Mouse (Mus musculus): ENCODE results near the gene Tor4a. TPM values are rescaled to one million over a fixed set of nuclear protein-coding genes. Genes with fewer than 3 reads are reported as not detected.

The Tor4a gene
- polyA plus RNA-seq (2015; fragmentation: Nextera tagmentation; extraction: Ambion mirVana), result 5.4 and 6.0 TPM in 2 replicates

DNA sequence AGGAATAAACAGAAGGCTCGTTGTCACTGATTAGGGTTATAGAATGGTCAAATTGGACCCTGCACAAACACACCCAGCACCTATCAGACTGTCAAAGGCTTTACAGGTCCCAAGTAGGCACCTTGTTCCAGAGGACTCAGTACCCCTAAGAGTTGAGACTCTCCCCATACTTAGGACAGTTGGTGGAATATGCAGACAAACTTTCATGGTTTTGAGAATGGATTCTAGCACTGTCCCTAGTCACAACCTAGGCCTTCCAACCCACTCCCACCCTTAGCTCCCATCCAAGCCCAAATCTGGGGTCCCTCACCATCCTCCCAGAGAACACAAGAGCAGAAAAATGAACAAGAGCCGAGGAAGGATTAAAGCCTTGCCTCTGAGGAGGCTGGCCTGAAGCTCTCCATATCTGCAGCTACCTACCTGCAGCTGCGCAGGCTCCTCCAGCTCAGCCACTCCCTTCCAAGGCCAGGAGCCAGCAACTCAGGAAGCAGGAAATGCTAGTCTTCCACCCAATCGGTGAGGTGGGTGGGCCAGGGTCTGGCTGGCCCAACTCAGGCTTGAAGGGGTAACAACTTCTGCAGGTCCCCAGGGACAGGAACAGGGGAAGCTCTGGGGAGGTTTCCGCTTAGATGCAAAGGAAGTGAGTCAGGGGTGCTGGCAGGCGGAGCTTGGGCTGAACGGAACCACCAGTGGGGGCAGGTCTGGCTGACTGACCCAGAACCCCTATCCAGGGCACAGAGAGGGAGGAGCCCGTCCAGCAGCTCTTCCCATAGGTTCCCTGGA lies at the start of gene Tor4a:
Gene Tor4a, minus strand, starts transcription at position 715 of the 783 bp plus-strand sequence.
- Histone ChIP-seq H3K4me1 (ENCODE audit: insufficient read depth) (peaks cover 36% of the 10 kb centered on the region), H3K36me3 (replicated peaks; ENCODE audit: insufficient read depth, low read length) (peaks cover 27% of the 10 kb centered on the region), H3K9ac (replicated peaks) (peak within 1 kb of the TSS; percentile 52), H3K9me3 (ENCODE audit: low read length) (no peaks in the 10 kb centered on the region), H3K27me3 (ENCODE audit: insufficient read depth, low read length) (no peaks in the 10 kb centered on the region), H3K4me3 (ENCODE audit: low read depth, low read length) (peak within 1 kb of the TSS; percentile 50), H3K27ac (ENCODE audit: low read depth) (peak within 1 kb of the TSS; percentile 93), H3K4me2 (ENCODE audit: low read depth, low read length) (peak within 1 kb of the TSS; percentile 83)
- WGBS (ENCODE audit: insufficient replicate concordance), result 7% methylated on average over 8 of the region's 8 CpGs
- TF ChIP-seq CTCF (IDR thresholded peaks at IDR 0.05; ENCODE audit: low read depth), result peak; percentile 21; the same call in 1 of the 2 replicates
- TF ChIP-seq EP300 (IDR thresholded peaks at IDR 0.05; ENCODE audit: low read depth), result no peak
- peak; percentile 77 for DNase-seq
- peak; percentile 66 for ATAC-seq

- ATAC-seq (no peak), DNase-seq (no peak)
- TF ChIP-seq EP300 (IDR thresholded peaks at IDR 0.05; ENCODE audit: low read depth) (no peak), CTCF (IDR thresholded peaks at IDR 0.05; ENCODE audit: low read depth) (no peak)
- Histone ChIP-seq H3K27me3 (ENCODE audit: insufficient read depth, low read length) (peaks cover 26% of the 10 kb centered on the region), H3K36me3 (replicated peaks; ENCODE audit: insufficient read depth, low read length) (peaks cover 19% of the 10 kb centered on the region), H3K4me1 (ENCODE audit: insufficient read depth) (peaks cover 23% of the 10 kb centered on the region), H3K4me3 (ENCODE audit: low read depth, low read length) (no peak overlapping the region), H3K4me2 (ENCODE audit: low read depth, low read length) (no peak overlapping the region), H3K9ac (replicated peaks) (no peak overlapping the region), H3K9me3 (ENCODE audit: low read length) (no peaks in the 10 kb centered on the region), H3K27ac (ENCODE audit: low read depth) (no peak overlapping the region)
- 88% methylated on average over 4 of the region's 4 CpGs for WGBS (ENCODE audit: insufficient replicate concordance)
Observed at GRCm38 (mm10) chr2:25244144-25244543, 47.5 kb upstream of the Tor4a start.

DNA sequence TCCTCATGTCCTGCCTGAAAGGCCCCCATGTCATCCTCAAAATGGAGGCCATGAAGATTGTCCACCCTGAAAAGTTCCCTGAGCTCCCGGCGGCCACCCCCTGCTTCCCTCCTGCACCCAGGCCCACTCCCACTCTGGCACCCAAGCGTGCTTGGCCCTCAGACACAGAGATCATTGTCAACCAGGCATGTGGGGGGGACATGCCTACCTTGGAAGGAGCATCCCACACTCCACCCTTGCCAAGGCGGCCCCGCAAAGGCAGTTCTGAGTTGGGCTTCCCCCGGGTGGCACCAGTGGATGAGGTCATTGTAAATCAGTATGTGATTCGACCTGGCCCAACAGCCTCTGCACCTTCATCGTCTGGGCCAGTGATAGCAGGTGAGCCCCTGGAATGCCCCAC lies 46.7 kb upstream of the Tor4a start:
- Histone ChIP-seq H3K27me3 (ENCODE audit: insufficient read depth, low read length) (peaks cover 26% of the 10 kb centered on the region), H3K9me3 (ENCODE audit: low read length) (no peaks in the 10 kb centered on the region), H3K4me3 (ENCODE audit: low read depth, low read length) (no peak overlapping the region), H3K9ac (replicated peaks) (no peak overlapping the region), H3K36me3 (replicated peaks; ENCODE audit: insufficient read depth, low read length) (peaks cover 12% of the 10 kb centered on the region; the same call in 1 of the 2 replicates), H3K4me1 (ENCODE audit: insufficient read depth) (peaks cover 23% of the 10 kb centered on the region), H3K27ac (ENCODE audit: low read depth) (no peak overlapping the region), H3K4me2 (ENCODE audit: low read depth, low read length) (no peak overlapping the region)
- 76% methylated on average over 8 of the region's 8 CpGs for WGBS (ENCODE audit: insufficient replicate concordance)
- TF ChIP-seq CTCF (IDR thresholded peaks at IDR 0.05; ENCODE audit: low read depth) (no peak), EP300 (IDR thresholded peaks at IDR 0.05; ENCODE audit: low read depth) (no peak)
- no peak for DNase-seq
- ATAC-seq, result no peak

- peaks cover 23% of the 10 kb centered on the region for H3K4me1 ChIP-seq (ENCODE audit: insufficient read depth)
- H3K4me3 ChIP-seq (ENCODE audit: low read depth, low read length), result peak within 1 kb of the TSS; percentile 47
- TF ChIP-seq CTCF (IDR thresholded peaks at IDR 0.05; ENCODE audit: low read depth), result no peak
- TF ChIP-seq EP300 (IDR thresholded peaks at IDR 0.05; ENCODE audit: low read depth), result no peak
- ATAC-seq (no peak), DNase-seq (no peak)
- no peaks in the 10 kb centered on the region for H3K9me3 ChIP-seq (ENCODE audit: low read length)
- no peak within 1 kb of the TSS for H3K27ac ChIP-seq (ENCODE audit: low read depth)
- no peak within 1 kb of the TSS; the same call in 1 of the 2 replicates for H3K9ac ChIP-seq (replicated peaks)
- H3K36me3 ChIP-seq (replicated peaks; ENCODE audit: insufficient read depth, low read length), result 0 out of 2 replicates have a peak, but pooled peaks cover under 1% of the 10 kb centered on the region
- WGBS (ENCODE audit: insufficient replicate concordance), result 2% methylated on average over 26 of the region's 59 CpGs
- peak within 1 kb of the TSS; percentile 78 for H3K4me2 ChIP-seq (ENCODE audit: low read depth, low read length)
- H3K27me3 ChIP-seq (ENCODE audit: insufficient read depth, low read length), result peaks cover 26% of the 10 kb centered on the region
Observed at GRCm38 (mm10) chr2:25242101-25242506, 45.4 kb upstream of the Tor4a start, which contains the start of the genes Rnf208 and Cysrt1. Gene Rnf208 (plus strand): TSS chr2:25242255. Gene Cysrt1 (minus strand): TSS chr2:25242452.

GRCm38 (mm10) chr2:25241438-25241775 lies 44.7 kb upstream of the Tor4a start:
- Histone ChIP-seq H3K4me1 (ENCODE audit: insufficient read depth) (peaks cover 23% of the 10 kb centered on the region), H3K4me3 (ENCODE audit: low read depth, low read length) (peak overlapping the region; percentile 47; the same call in 1 of the 2 replicates), H3K36me3 (replicated peaks; ENCODE audit: insufficient read depth, low read length) (no peaks in the 10 kb centered on the region), H3K4me2 (ENCODE audit: low read depth, low read length) (peak overlapping the region; percentile 78), H3K9ac (replicated peaks) (no peak overlapping the region), H3K9me3 (ENCODE audit: low read length) (no peaks in the 10 kb centered on the region), H3K27ac (ENCODE audit: low read depth) (no peak overlapping the region), H3K27me3 (ENCODE audit: insufficient read depth, low read length) (peaks cover 26% of the 10 kb centered on the region)
- no peak for TF ChIP-seq CTCF (IDR thresholded peaks at IDR 0.05; ENCODE audit: low read depth)
- TF ChIP-seq EP300 (IDR thresholded peaks at IDR 0.05; ENCODE audit: low read depth), result no peak
- no peak; the same call in 1 of the 2 replicates for ATAC-seq
- 14% methylated on average over 6 of the region's 6 CpGs for WGBS (ENCODE audit: insufficient replicate concordance)
- no peak for DNase-seq

- TF ChIP-seq CTCF (IDR thresholded peaks at IDR 0.05; ENCODE audit: low read depth) (no peak), EP300 (IDR thresholded peaks at IDR 0.05; ENCODE audit: low read depth) (no peak)
- no peak overlapping the region for H3K27ac ChIP-seq (ENCODE audit: low read depth)
- peak overlapping the region; percentile 30; the same call in 1 of the 2 replicates for H3K9ac ChIP-seq (replicated peaks)
- peaks cover 26% of the 10 kb centered on the region for H3K27me3 ChIP-seq (ENCODE audit: insufficient read depth, low read length)
- peak; percentile 74 for ATAC-seq
- peak overlapping the region; percentile 78 for H3K4me2 ChIP-seq (ENCODE audit: low read depth, low read length)
- H3K4me3 ChIP-seq (ENCODE audit: low read depth, low read length), result peak overlapping the region; percentile 47
- peak; percentile 58 for DNase-seq
- H3K9me3 ChIP-seq (ENCODE audit: low read length), result no peaks in the 10 kb centered on the region
- WGBS (ENCODE audit: insufficient replicate concordance), result 3% methylated on average over 29 of the region's 29 CpGs
- H3K36me3 ChIP-seq (replicated peaks; ENCODE audit: insufficient read depth, low read length), result no peaks in the 10 kb centered on the region
- peaks cover 23% of the 10 kb centered on the region for H3K4me1 ChIP-seq (ENCODE audit: insufficient read depth)
Observed at GRCm38 (mm10) chr2:25240723-25241437, 44.2 kb upstream of the Tor4a start.
